Mouse (Mus musculus): ENCODE measurements around the gene Tcta. TPM values are rescaled to one million over a fixed set of nuclear protein-coding genes. Genes with fewer than 3 reads are reported as not detected.

Tcta gene
- total and polyA plus RNA-seq, 3 experiments, result 3.4 to 7.0 TPM; not detected in 1

GRCm38 (mm10) chr9:108284410-108284809 is 21.6 kb downstream of the Tcta start (continued):
- TF ChIP-seq EP300 (IDR thresholded peaks at IDR 0.05; ENCODE audit: low read depth in 1 of 2, low read length in 2 of 2), result no peak

DNA sequence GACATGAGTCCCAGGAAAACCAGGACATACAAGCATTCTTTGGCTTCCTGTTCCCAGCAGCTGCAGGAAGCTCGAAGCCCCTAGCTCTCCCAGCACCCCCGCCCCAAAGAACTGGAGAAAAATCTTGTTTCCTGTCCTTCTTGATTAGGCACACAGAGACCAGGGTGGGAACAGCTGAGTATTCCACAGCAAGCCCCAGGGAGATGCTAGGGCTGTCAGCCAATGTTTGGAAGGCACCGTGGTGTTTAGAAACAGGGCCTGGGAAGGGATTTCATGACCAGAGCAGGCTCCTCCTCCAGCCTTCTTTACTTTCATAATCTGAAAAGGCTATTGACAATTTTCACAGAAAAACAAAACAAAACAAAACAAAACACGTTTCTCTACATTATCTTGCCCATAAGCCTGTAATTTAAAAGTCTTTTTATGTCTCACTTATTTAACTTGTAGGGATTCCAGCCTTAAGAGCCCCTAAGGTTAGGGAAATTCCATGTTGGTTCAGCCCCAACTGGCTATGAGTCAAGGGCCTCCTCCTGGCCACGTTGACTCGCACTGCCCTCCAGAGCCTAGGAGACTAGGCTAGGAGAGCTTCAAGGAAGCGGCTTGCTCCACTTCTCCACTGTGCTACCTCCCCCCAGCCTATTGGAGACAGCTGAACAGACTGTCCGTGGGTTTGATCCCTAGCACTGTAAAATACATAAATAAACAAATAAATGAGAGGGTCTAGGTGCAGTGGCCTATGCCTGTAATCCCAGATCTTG is 25.7 kb downstream of the Tcta start:
- H3K9me3 ChIP-seq (replicated peaks; ENCODE audit: insufficient read depth, low read length), result no peaks in the 10 kb centered on the region
- no peak for TF ChIP-seq MAX (IDR thresholded peaks at IDR 0.05; ENCODE audit: low read length)
- no peak for TF ChIP-seq CTCF (IDR thresholded peaks at IDR 0.05 in 2 of 3, conservative IDR thresholded peaks at IDR 0.05 in 1 of 3; ENCODE audit: control insufficient read depth in 1 of 3, insufficient read depth in 1 of 3, low read depth in 2 of 3, low read length in 3 of 3, poor library complexity in 1 of 3, severe bottlenecking in 1 of 3)
- TF ChIP-seq ZKSCAN1 (IDR thresholded peaks at IDR 0.05; ENCODE audit: low read depth, low read length), result no peak
- no peak for TF ChIP-seq POLR2AphosphoS2 (IDR thresholded peaks at IDR 0.05; ENCODE audit: low read length)
- TF ChIP-seq USF2 (IDR thresholded peaks at IDR 0.05; ENCODE audit: borderline replicate concordance in 1 of 2, insufficient read depth in 1 of 2, low read depth in 1 of 2, low read length in 2 of 2), result no peak
- no peak for TF ChIP-seq SMC3 (IDR thresholded peaks at IDR 0.05; ENCODE audit: low read depth, low read length)
- TF ChIP-seq TBP (IDR thresholded peaks at IDR 0.05; ENCODE audit: low read depth, low read length), result no peak
- no peak for TF ChIP-seq MYB (IDR thresholded peaks at IDR 0.05; ENCODE audit: low read depth, low read length)
- no peak for TF ChIP-seq RAD21 (IDR thresholded peaks at IDR 0.05; ENCODE audit: low read depth, low read length)
- TF ChIP-seq USF1 (IDR thresholded peaks at IDR 0.05; ENCODE audit: low read depth, low read length), result no peak
- TF ChIP-seq ETS1 (IDR thresholded peaks at IDR 0.05; ENCODE audit: low read depth, low read length), result no peak
- no peak for TF ChIP-seq POLR2A (IDR thresholded peaks at IDR 0.05; ENCODE audit: control insufficient read depth in 1 of 2, insufficient read depth in 1 of 2, low read depth in 1 of 2, low read length in 2 of 2, poor library complexity in 1 of 2)
- TF ChIP-seq MEF2A (IDR thresholded peaks at IDR 0.05; ENCODE audit: extremely low read depth, insufficient replicate concordance, low read depth, low read length, poor library complexity, severe bottlenecking), result no peak
- TF ChIP-seq ZNF384 (IDR thresholded peaks at IDR 0.05; ENCODE audit: low read depth, low read length), result no peak
- H3K36me3 ChIP-seq (ENCODE audit: control insufficient read depth in 1 of 2, insufficient read depth in 2 of 2, low read length in 2 of 2), result no peaks in the 10 kb centered on the region
- 0 out of 4 replicates have a peak, but pooled peaks cover 0 to 2% of the 10 kb centered on the region in 2 experiments for H3K4me1 ChIP-seq (ENCODE audit: control insufficient read depth in 1 of 2, insufficient read depth in 2 of 2, low read length in 2 of 2)
- no peaks in the 10 kb centered on the region for H3K79me2 ChIP-seq (ENCODE audit: control insufficient read depth, insufficient read depth, low read length, poor library complexity)
- no peaks in the 10 kb centered on the region; a peak in 1 of 4 replicates for H3K27me3 ChIP-seq (ENCODE audit: control insufficient read depth in 1 of 2, insufficient read depth in 2 of 2, low read length in 2 of 2)
- H3K4me3 ChIP-seq (ENCODE audit: control insufficient read depth in 1 of 2, insufficient read depth in 1 of 2, low read depth in 2 of 2, low read length in 2 of 2), result peak overlapping the region in 1 of 2 experiments; percentile 16; a peak in 1 of 4 replicates
- no peak for DNase-seq (ENCODE audit: low read depth, low spot score)
- no peak overlapping the region for H3K9ac ChIP-seq (ENCODE audit: control insufficient read depth, low read depth, low read length, poor library complexity, severe bottlenecking)
- H3K27ac ChIP-seq (ENCODE audit: control insufficient read depth, low read depth, low read length), result no peak overlapping the region

- no peaks in the 10 kb centered on the region for H3K36me3 ChIP-seq (ENCODE audit: control insufficient read depth in 1 of 2, insufficient read depth in 2 of 2, low read length in 2 of 2)
- H3K4me1 ChIP-seq (ENCODE audit: control insufficient read depth in 1 of 2, insufficient read depth in 2 of 2, low read length in 2 of 2), result no peaks in the 10 kb centered on the region
- no peaks in the 10 kb centered on the region for H3K9me3 ChIP-seq (replicated peaks; ENCODE audit: insufficient read depth, low read length)
- DNase-seq (ENCODE audit: low read depth, low spot score), result peak; percentile 80
- no peak overlapping the region for H3K9ac ChIP-seq (ENCODE audit: control insufficient read depth, low read depth, low read length, poor library complexity, severe bottlenecking)
- H3K27ac ChIP-seq (ENCODE audit: control insufficient read depth, low read depth, low read length), result no peak overlapping the region
- H3K27me3 ChIP-seq (ENCODE audit: control insufficient read depth in 1 of 2, insufficient read depth in 2 of 2, low read length in 2 of 2), result peaks cover 3% of the 10 kb centered on the region in 2 experiments; a peak in 3 of 4 replicates
- no peaks in the 10 kb centered on the region for H3K79me2 ChIP-seq (ENCODE audit: control insufficient read depth, insufficient read depth, low read length, poor library complexity)
- no peak overlapping the region for H3K4me3 ChIP-seq (ENCODE audit: control insufficient read depth in 1 of 2, insufficient read depth in 1 of 2, low read depth in 2 of 2, low read length in 2 of 2)
- no peak for TF ChIP-seq CHD2 (IDR thresholded peaks at IDR 0.05; ENCODE audit: low read length)
- peak; percentile 70 for TF ChIP-seq MXI1 (IDR thresholded peaks at IDR 0.05; ENCODE audit: low read depth, low read length)
- TF ChIP-seq JUND (IDR thresholded peaks at IDR 0.05; ENCODE audit: low read depth, low read length), result no peak
- peak; percentile 96 for TF ChIP-seq MYC (IDR thresholded peaks at IDR 0.05; ENCODE audit: low read depth, low read length)
- TF ChIP-seq POLR2AphosphoS5 (IDR thresholded peaks at IDR 0.05; ENCODE audit: borderline replicate concordance, low read depth, low read length), result no peak
- no peak for TF ChIP-seq NELFE (IDR thresholded peaks at IDR 0.05; ENCODE audit: low read depth, low read length)
- peak; percentile 77 for TF ChIP-seq RAD21 (IDR thresholded peaks at IDR 0.05; ENCODE audit: low read depth, low read length)
- no peak for TF ChIP-seq ZMIZ1 (IDR thresholded peaks at IDR 0.05; ENCODE audit: low read depth, low read length)
- no peak for TF ChIP-seq GABPA (IDR thresholded peaks at IDR 0.05; ENCODE audit: low read depth, low read length)
- peak; percentile 70 for TF ChIP-seq SMC3 (IDR thresholded peaks at IDR 0.05; ENCODE audit: low read depth, low read length)
- TF ChIP-seq MAZ (IDR thresholded peaks at IDR 0.05; ENCODE audit: low read depth, low read length), result no peak
- no peak for TF ChIP-seq MEF2A (IDR thresholded peaks at IDR 0.05; ENCODE audit: extremely low read depth, insufficient replicate concordance, low read depth, low read length, poor library complexity, severe bottlenecking)
- TF ChIP-seq BHLHE40 (IDR thresholded peaks at IDR 0.05; ENCODE audit: borderline replicate concordance, low read depth, low read length), result no peak
- no peak for TF ChIP-seq ELF1 (IDR thresholded peaks at IDR 0.05; ENCODE audit: low read depth, low read length)
- no peak for TF ChIP-seq CHD1 (IDR thresholded peaks at IDR 0.05; ENCODE audit: low read depth, low read length)
- TF ChIP-seq EP300 (IDR thresholded peaks at IDR 0.05; ENCODE audit: low read depth in 1 of 2, low read length in 2 of 2), result no peak
Measured at GRCm38 (mm10) chr9:108278697-108279450, 27.1 kb downstream of the Tcta start.

Data from MEL (cell line).